Mouse (Mus musculus): ENCODE data around the gene Lgals3bp. TPM values are rescaled to one million over a fixed set of nuclear protein-coding genes. Genes with fewer than 3 reads are reported as not detected.

The Lgals3bp gene
- polyA plus RNA-seq (2016; fragmentation: Nextera tagmentation; extraction: Ambion mirVana), result 1.8 and 2.0 TPM in 2 replicates

GRCm38 (mm10) chr11:118401760-118402280 is at the start of gene Lgals3bp:
Gene Lgals3bp (minus strand): TSS chr11:118402092.
- peak; percentile 18 for DNase-seq (ENCODE audit: low spot score)
- H3K27ac ChIP-seq, result peak within 1 kb of the TSS; percentile 30
- 58% methylated on average over 7 of the region's 7 CpGs for WGBS

DNA sequence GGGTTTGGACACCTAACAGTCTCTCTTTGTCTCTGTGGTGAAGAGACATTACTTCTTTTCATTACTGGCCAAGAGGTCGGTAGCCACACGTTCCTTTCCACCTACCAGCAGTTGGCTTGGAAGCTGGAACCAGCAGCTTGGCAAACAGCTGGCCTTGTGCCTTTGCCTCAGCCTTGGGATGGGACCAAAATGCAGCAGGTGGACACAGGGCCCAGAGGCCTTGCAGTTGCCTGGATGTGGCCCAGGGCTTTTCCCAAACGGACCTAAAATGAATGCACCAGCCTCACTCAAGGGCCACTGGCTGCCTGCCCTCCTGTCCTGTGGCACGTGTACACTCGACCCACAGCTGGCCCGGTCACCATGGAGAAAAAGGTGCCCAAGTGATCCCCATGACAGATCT is 49.3 kb upstream of the Lgals3bp start:
- no peak overlapping the region for H3K27ac ChIP-seq
- H3K4me1 ChIP-seq (replicated peaks), result no peaks in the 10 kb centered on the region; the same call in 1 of the 2 replicates
- no peak overlapping the region for H3K4me3 ChIP-seq
- no peaks in the 10 kb centered on the region for H3K36me3 ChIP-seq
- H3K9me3 ChIP-seq, result no peaks in the 10 kb centered on the region
- peaks cover 1% of the 10 kb centered on the region; the same call in 1 of the 2 replicates for H3K27me3 ChIP-seq (ENCODE audit: insufficient read depth, poor library complexity, severe bottlenecking)
- 82% methylated on average over 6 of the region's 6 CpGs for WGBS
- no peak for DNase-seq (ENCODE audit: low spot score)

More at GRCm38 (mm10) chr11:118401760-118402280, at the start of gene Lgals3bp:
- no peak within 1 kb of the TSS for H3K4me3 ChIP-seq
- peaks cover 39% of the 10 kb centered on the region for H3K4me1 ChIP-seq (replicated peaks)
- no peaks in the 10 kb centered on the region for H3K27me3 ChIP-seq (ENCODE audit: insufficient read depth, poor library complexity, severe bottlenecking)
- H3K36me3 ChIP-seq, result peaks cover 19% of the 10 kb centered on the region
- no peaks in the 10 kb centered on the region for H3K9me3 ChIP-seq

DNA sequence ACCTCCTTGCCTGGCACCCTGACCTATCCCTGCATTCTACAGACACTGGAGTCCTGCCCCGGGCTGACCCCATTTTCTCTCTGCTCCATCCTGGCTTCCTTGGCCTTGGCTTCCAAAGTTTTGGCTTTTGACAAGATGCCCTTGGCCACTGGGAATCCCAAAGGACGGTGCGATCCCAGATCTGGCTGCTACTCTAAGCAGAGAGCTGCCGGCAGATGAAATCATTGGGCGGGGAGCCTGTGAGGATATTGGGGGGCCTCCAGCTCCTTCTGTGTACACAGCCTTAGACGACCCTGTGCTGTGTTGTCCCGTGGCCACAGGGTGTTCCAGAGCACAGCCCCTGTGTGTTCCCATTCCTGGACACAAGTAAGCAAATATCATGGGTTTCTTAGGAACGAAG is 46.5 kb upstream of the Lgals3bp start:
- WGBS, result 84% methylated on average over 8 of the region's 8 CpGs
- no peak for DNase-seq (ENCODE audit: low spot score)
- Histone ChIP-seq H3K4me1 (replicated peaks) (no peaks in the 10 kb centered on the region; the same call in 1 of the 2 replicates), H3K36me3 (no peaks in the 10 kb centered on the region), H3K9me3 (no peaks in the 10 kb centered on the region), H3K27me3 (ENCODE audit: insufficient read depth, poor library complexity, severe bottlenecking) (peaks cover 17% of the 10 kb centered on the region), H3K4me3 (no peak overlapping the region), H3K27ac (no peak overlapping the region)

DNA sequence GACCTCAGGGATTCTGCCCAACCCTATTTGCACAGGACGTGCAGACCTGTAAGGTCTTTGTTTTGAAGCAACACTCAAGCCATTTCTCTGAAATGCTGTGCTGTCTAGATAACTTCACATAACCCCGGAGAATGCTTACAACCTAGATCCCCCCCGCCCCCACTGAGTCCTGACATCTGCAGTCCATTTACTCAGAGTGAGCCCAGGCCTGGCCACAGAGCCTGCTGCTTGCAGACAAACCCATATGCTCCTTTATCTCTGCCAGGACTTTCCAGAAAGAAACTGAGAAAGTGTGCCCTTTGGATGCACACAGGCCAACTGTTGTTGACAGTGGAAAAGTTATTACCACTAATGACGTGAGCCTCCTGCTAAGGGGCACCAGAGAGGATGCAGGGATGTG is 45.5 kb upstream of the Lgals3bp start:
- H3K9me3 ChIP-seq, result no peaks in the 10 kb centered on the region
- 75% methylated on average over 4 of the region's 4 CpGs for WGBS
- H3K27ac ChIP-seq, result no peak overlapping the region
- no peaks in the 10 kb centered on the region; the same call in 1 of the 2 replicates for H3K4me1 ChIP-seq (replicated peaks)
- DNase-seq (ENCODE audit: low spot score), result no peak
- H3K36me3 ChIP-seq, result no peaks in the 10 kb centered on the region
- H3K27me3 ChIP-seq (ENCODE audit: insufficient read depth, poor library complexity, severe bottlenecking), result peaks cover 20% of the 10 kb centered on the region
- no peak overlapping the region for H3K4me3 ChIP-seq

DNA sequence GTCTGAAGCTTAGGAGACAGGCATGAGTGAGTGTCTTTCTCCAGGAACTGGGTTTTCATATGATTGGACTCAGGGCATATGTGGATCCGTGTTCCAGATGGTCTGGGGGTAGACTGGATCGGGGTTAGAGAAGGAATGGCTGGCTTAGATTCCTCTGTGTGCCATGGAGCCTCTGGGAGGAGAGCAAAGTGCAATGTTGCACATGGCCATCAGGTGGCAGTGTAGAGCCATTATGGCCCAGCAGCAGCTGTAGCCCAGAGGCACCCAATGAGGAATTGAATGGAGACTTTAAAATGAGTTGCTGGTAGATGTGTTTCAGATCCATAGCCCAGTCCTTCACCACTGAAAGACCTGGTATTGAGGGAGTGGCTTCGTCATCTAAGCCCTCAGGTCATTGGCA is 44.0 kb upstream of the Lgals3bp start:
- Histone ChIP-seq H3K4me1 (replicated peaks) (no peaks in the 10 kb centered on the region; the same call in 1 of the 2 replicates), H3K27ac (no peak overlapping the region), H3K4me3 (no peak overlapping the region), H3K27me3 (ENCODE audit: insufficient read depth, poor library complexity, severe bottlenecking) (peaks cover 20% of the 10 kb centered on the region), H3K36me3 (no peaks in the 10 kb centered on the region), H3K9me3 (no peaks in the 10 kb centered on the region)
- peak; percentile 81 for DNase-seq (ENCODE audit: low spot score)
- WGBS, result 23% methylated on average over 3 of the region's 3 CpGs

- no peak overlapping the region for H3K27ac ChIP-seq
- peaks cover 18% of the 10 kb centered on the region for H3K4me1 ChIP-seq (replicated peaks)
- H3K9me3 ChIP-seq, result no peaks in the 10 kb centered on the region
- 33% methylated on average over 11 of the region's 11 CpGs for WGBS
- no peak overlapping the region for H3K4me3 ChIP-seq
- no peaks in the 10 kb centered on the region for H3K36me3 ChIP-seq
- H3K27me3 ChIP-seq (ENCODE audit: insufficient read depth, poor library complexity, severe bottlenecking), result peaks cover 24% of the 10 kb centered on the region
- DNase-seq (ENCODE audit: low spot score), result peak; percentile 76
These were observed 41.5 kb upstream of the Lgals3bp start for GRCm38 (mm10) chr11:118443201-118443970.

- no peaks in the 10 kb centered on the region for H3K36me3 ChIP-seq
- 86% methylated on average over 13 of the region's 13 CpGs for WGBS
- H3K27ac ChIP-seq, result no peak overlapping the region
- H3K27me3 ChIP-seq (ENCODE audit: insufficient read depth, poor library complexity, severe bottlenecking), result peaks cover 27% of the 10 kb centered on the region
- peaks cover 22% of the 10 kb centered on the region for H3K4me1 ChIP-seq (replicated peaks)
- H3K4me3 ChIP-seq, result no peak overlapping the region
- no peaks in the 10 kb centered on the region for H3K9me3 ChIP-seq
- DNase-seq (ENCODE audit: low spot score), result no peak
These were observed 40.8 kb upstream of the Lgals3bp start for GRCm38 (mm10) chr11:118442691-118443090.

- Histone ChIP-seq H3K36me3 (no peaks in the 10 kb centered on the region), H3K4me3 (no peak overlapping the region), H3K4me1 (replicated peaks) (peaks cover 53% of the 10 kb centered on the region), H3K27me3 (ENCODE audit: insufficient read depth, poor library complexity, severe bottlenecking) (peaks cover 28% of the 10 kb centered on the region), H3K9me3 (no peaks in the 10 kb centered on the region), H3K27ac (peak overlapping the region; percentile 69)
- 30% methylated on average over 11 of the region's 11 CpGs for WGBS
- DNase-seq (ENCODE audit: low spot score), result no peak
These were observed 36.9 kb upstream of the Lgals3bp start for GRCm38 (mm10) chr11:118438665-118439414.

DNA sequence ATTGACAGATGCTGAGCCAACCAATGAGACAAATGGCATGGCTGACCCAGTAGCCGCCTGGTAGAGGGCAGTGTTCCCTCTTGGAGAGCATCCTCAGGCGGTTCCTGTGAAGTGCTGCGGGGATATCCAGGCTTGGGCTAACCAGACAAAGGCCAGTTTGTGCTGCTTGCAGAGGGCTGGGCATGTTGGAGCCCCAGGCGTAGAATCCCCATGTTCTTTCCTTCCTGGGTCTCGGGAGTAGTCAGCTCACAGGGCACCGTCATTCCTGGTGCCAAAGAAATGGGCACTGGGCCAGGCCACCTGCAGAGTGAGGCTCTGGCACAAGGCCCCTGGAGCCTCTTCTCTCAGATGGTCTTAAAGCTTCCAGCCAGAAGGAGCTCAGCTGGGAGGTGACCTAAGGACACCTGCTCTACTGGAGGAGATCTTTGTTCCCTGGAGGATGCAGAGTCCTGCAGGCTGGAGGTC is 34.6 kb upstream of the Lgals3bp start:
- Histone ChIP-seq H3K4me1 (replicated peaks) (peaks cover 67% of the 10 kb centered on the region), H3K4me3 (no peak overlapping the region), H3K9me3 (no peaks in the 10 kb centered on the region), H3K36me3 (no peaks in the 10 kb centered on the region), H3K27ac (peak overlapping the region; percentile 71), H3K27me3 (ENCODE audit: insufficient read depth, poor library complexity, severe bottlenecking) (peaks cover 20% of the 10 kb centered on the region)
- peak; percentile 36 for DNase-seq (ENCODE audit: low spot score)
- 40% methylated on average over 6 of the region's 6 CpGs for WGBS

- 59% methylated on average over 13 of the region's 13 CpGs for WGBS
- Histone ChIP-seq H3K27ac (peak overlapping the region; percentile 23; the same call in 1 of the 2 replicates), H3K36me3 (no peaks in the 10 kb centered on the region), H3K9me3 (no peaks in the 10 kb centered on the region), H3K4me3 (peak overlapping the region; percentile 23; the same call in 1 of the 2 replicates), H3K4me1 (replicated peaks) (peaks cover 73% of the 10 kb centered on the region), H3K27me3 (ENCODE audit: insufficient read depth, poor library complexity, severe bottlenecking) (peaks cover 26% of the 10 kb centered on the region)
- DNase-seq (ENCODE audit: low spot score), result no peak
These were observed 32.2 kb upstream of the Lgals3bp start for GRCm38 (mm10) chr11:118434093-118434492.

DNA sequence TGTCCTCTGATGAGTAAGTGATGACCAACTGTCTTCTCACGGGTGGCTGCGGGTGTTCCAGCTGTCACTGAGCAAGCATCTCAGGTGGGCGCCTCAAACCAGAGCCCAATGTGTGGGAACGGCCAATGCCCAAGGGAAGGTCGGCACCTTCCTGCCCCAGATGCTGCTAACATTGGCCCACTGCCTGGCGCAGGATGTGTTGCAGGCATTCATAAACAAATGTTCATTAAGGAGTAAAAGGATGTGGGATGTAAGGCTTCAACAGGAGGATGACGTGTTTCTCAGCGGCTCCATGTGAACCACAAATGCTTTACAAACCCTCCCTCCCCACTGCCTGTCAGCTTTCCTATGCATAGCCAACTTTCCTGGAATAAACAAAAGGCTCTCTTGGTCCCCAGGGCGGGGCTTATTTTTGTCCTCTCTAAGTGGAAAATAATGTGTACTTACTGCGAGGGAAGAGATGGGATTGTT is 31.5 kb upstream of the Lgals3bp start:
- peak overlapping the region; percentile 23 for H3K4me3 ChIP-seq
- H3K27ac ChIP-seq, result peak overlapping the region; percentile 23; the same call in 1 of the 2 replicates
- H3K4me1 ChIP-seq (replicated peaks), result peaks cover 73% of the 10 kb centered on the region
- no peaks in the 10 kb centered on the region for H3K36me3 ChIP-seq
- no peak for DNase-seq (ENCODE audit: low spot score)
- H3K27me3 ChIP-seq (ENCODE audit: insufficient read depth, poor library complexity, severe bottlenecking), result peaks cover 31% of the 10 kb centered on the region
- no peaks in the 10 kb centered on the region for H3K9me3 ChIP-seq
- WGBS, result 77% methylated on average over 10 of the region's 10 CpGs

GRCm38 (mm10) chr11:118431100-118431948 is 29.4 kb upstream of the Lgals3bp start:
- peaks cover 74% of the 10 kb centered on the region for H3K4me1 ChIP-seq (replicated peaks)
- H3K36me3 ChIP-seq, result no peaks in the 10 kb centered on the region
- DNase-seq (ENCODE audit: low spot score), result no peak
- no peaks in the 10 kb centered on the region for H3K9me3 ChIP-seq
- peak overlapping the region; percentile 59 for H3K27ac ChIP-seq
- H3K27me3 ChIP-seq (ENCODE audit: insufficient read depth, poor library complexity, severe bottlenecking), result peaks cover 34% of the 10 kb centered on the region
- no peak overlapping the region for H3K4me3 ChIP-seq
- 80% methylated on average over 16 of the region's 16 CpGs for WGBS
